Mouse (Mus musculus) hindbrain, embryonic 15.5 days (tissue): Measurements from ENCODE around the gene Gpr183. TPM values are rescaled to one million over a fixed set of nuclear protein-coding genes. Genes with fewer than 3 reads are reported as not detected.

Experiments used
- ATAC-seq: fragments of 200-750 bp; cut with Nextera tagmentation; 2 replicates; pipeline ENCODE4 v1.8.0; 2017; ENCODE audit warnings: low read depth, moderate number of reproducible peaks, moderate TSS enrichment; ENCODE audit not compliant: low FRiP score
- H3K27ac ChIP-seq: fragments of 300-500 bp; sonication (generic); replicated peaks from 2 replicates; pipeline ENCODE4 v1.5.1; 2015; ENCODE audit warnings: mild to moderate bottlenecking, inconsistent platforms
- H3K27me3 ChIP-seq: fragments of 300-500 bp; sonication (generic); 2 replicates; pipeline ENCODE4 v1.6.1; 2015; ENCODE audit warnings: control low read depth, inconsistent platforms
- H3K36me3 ChIP-seq: fragments of 300-500 bp; sonication (generic); 2 replicates; pipeline ENCODE4 v1.6.1; 2015; ENCODE audit warnings: control low read depth, inconsistent platforms
- H3K4me1 ChIP-seq: fragments of 300-500 bp; sonication (generic); replicated peaks from 2 replicates; pipeline ENCODE4 v1.6.1; 2015; ENCODE audit warnings: control low read depth, inconsistent platforms
- H3K4me2 ChIP-seq: fragments of 300-500 bp; sonication (generic); 2 replicates; pipeline ENCODE4 v1.6.1; 2015; ENCODE audit warnings: moderate library complexity, mild to moderate bottlenecking, inconsistent platforms
- H3K4me3 ChIP-seq: fragments of 300-500 bp; sonication (generic); 2 replicates; pipeline ENCODE4 v1.5.1; 2015; ENCODE audit warnings: mild to moderate bottlenecking, inconsistent platforms
- H3K9ac ChIP-seq: fragments of 300-500 bp; sonication (generic); 2 replicates; pipeline ENCODE4 v1.6.1; 2015; ENCODE audit warnings: inconsistent platforms
- H3K9me3 ChIP-seq: fragments of 300-500 bp; sonication (generic); 2 replicates; pipeline ENCODE4 v1.6.1; 2016; ENCODE audit warnings: control low read depth, inconsistent platforms
- WGBS: fragments of 180-500 bp; shearing (Covaris S2); methylation state at CpG from one replicate; pipeline ENCODE4 v1.1.7; 2015; 5-methylcytosine and 5-hydroxymethylcytosine counted together
- polyA plus RNA-seq: library from polyadenylated mRNA; unstranded; fragments of >200 nt; fragmentation: Nextera tagmentation; extraction: Ambion mirVana; gene quantifications from 2 replicates; pipeline ENCODE4 v1.2.1, GENCODE M21; 2015

The Gpr183 gene
- polyA plus RNA-seq, 1 experiment from 2014 or later: 0.73 TPM

DNA sequence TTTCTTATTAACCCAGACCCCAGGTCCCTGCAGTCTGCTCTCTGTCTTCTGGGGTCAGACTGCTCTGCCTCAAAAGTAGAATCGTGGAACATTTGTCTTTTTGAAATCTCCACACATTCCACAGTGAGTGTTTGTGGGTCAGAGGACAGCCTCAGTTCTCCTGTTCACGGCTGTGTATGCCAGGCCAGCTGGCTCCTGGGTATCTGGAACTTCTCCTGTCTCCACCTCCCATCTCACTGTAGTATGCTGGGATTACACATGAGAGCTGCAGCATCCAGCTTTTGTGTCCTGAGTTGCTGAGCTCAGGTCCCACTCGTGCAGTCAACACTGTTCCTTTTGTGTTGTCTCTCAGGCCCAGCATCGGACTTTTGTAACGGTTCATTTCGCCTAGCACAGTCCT, 40.1 kb downstream of the Gpr183 start:
- H3K9ac ChIP-seq: no peak overlapping the region
- no peaks in the 10 kb centered on the region for H3K4me1 ChIP-seq
- no peaks in the 10 kb centered on the region for H3K36me3 ChIP-seq
- no peaks in the 10 kb centered on the region for H3K9me3 ChIP-seq
- WGBS: 85% methylated on average over 6 of the region's 6 CpGs
- no peak for ATAC-seq
- no peak overlapping the region for H3K4me3 ChIP-seq
- H3K4me2 ChIP-seq: no peak overlapping the region
- no peak overlapping the region for H3K27ac ChIP-seq
- H3K27me3 ChIP-seq: no peaks in the 10 kb centered on the region

DNA sequence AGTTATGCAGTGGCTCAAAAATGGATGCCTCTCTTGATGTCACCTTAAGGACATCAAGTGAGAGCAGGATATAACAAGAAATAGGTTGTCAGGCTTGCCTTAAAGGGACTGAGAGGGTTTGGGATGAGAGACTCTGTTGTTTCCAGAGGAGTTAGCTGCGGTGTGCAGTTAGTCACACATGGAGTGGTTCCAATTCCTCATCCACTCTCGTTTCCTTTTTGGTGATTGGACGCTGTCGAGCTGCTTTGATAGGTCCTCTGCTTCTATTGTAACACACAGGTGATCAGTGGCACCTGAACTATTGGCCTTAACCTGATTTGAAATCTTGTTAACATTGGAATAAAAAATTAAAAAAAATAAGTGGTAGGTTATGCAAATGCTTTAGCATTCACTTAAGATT, 42.3 kb downstream of the Gpr183 start:
- Histone ChIP-seq H3K4me3 (no peak overlapping the region), H3K27ac (no peak overlapping the region), H3K4me1 (no peaks in the 10 kb centered on the region), H3K9me3 (no peaks in the 10 kb centered on the region), H3K27me3 (no peaks in the 10 kb centered on the region), H3K9ac (no peak overlapping the region), H3K36me3 (no peaks in the 10 kb centered on the region), H3K4me2 (no peak overlapping the region)
- no peak for ATAC-seq
- WGBS: 80% methylated on average over 4 of the region's 4 CpGs

DNA sequence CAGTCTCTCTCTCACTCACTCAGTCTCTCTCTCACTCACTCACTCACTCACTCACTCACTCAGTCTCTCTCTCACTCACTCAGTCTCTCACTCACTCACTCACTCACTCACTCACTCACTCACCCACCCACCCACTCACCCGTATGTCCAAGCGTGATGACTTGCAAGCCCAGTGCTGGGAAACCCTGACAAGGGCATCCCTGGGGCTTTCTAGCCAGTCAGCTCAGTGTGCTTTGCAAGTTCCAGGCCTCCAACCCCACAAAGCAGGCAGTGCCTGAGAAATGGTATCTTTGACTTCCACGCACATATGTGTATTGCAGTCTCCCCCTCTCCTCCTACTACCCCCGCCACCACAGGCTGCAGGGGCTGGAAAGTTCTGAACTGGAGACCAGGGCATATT, 43.0 kb downstream of the Gpr183 start:
- Histone ChIP-seq H3K4me3 (no peak overlapping the region), H3K4me2 (no peak overlapping the region), H3K9me3 (no peaks in the 10 kb centered on the region), H3K9ac (no peak overlapping the region), H3K27ac (no peak overlapping the region), H3K4me1 (no peaks in the 10 kb centered on the region), H3K27me3 (no peaks in the 10 kb centered on the region), H3K36me3 (peaks cover under 1% of the 10 kb centered on the region; the same call in 1 of the 2 replicates)
- no peak for ATAC-seq
- WGBS: 95% methylated on average over 4 of the region's 4 CpGs

- Histone ChIP-seq H3K4me2 (no peak overlapping the region), H3K27me3 (no peaks in the 10 kb centered on the region), H3K4me1 (no peaks in the 10 kb centered on the region), H3K9me3 (no peaks in the 10 kb centered on the region), H3K36me3 (peaks cover 5% of the 10 kb centered on the region; the same call in 1 of the 2 replicates), H3K4me3 (no peak overlapping the region), H3K27ac (no peak overlapping the region), H3K9ac (no peak overlapping the region)
- ATAC-seq: peak; percentile 43; the same call in 1 of the 2 replicates
- 82% methylated on average over 12 of the region's 12 CpGs for WGBS
Measured at GRCm38 (mm10) chr14:121920511-121921124, 44.4 kb downstream of the Gpr183 start.

GRCm38 (mm10) chr14:121919752-121920151, 45.2 kb downstream of the Gpr183 start:
- Histone ChIP-seq H3K4me3 (no peak overlapping the region), H3K4me2 (no peak overlapping the region), H3K9me3 (no peaks in the 10 kb centered on the region), H3K4me1 (no peaks in the 10 kb centered on the region), H3K36me3 (peaks cover 5% of the 10 kb centered on the region; the same call in 1 of the 2 replicates), H3K27ac (no peak overlapping the region), H3K9ac (no peak overlapping the region), H3K27me3 (no peaks in the 10 kb centered on the region)
- no peak for ATAC-seq
- 40% methylated on average over 3 of the region's 3 CpGs for WGBS

DNA sequence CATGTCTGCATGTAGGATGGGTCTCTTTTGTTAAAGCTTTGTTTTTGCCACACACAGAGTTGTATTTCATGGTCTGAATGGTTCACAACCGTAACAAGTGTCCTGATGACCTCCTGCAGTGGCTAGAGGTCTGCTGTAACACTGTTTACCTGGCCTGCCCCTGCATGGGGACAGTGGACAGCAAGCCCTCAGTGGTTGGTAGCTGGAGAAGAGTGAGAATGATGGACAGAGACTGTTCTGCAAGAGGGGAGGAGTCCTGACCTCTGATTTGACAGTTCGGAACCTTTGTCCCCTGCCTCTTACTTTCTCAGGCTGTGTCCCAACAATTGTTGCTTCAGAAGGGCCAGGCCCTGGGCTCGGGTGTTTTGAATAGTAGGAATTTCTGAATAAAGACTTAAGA, 46.7 kb downstream of the Gpr183 start:
- Histone ChIP-seq H3K27ac (no peak overlapping the region), H3K9me3 (no peaks in the 10 kb centered on the region), H3K9ac (no peak overlapping the region), H3K4me2 (no peak overlapping the region), H3K36me3 (peaks cover 7% of the 10 kb centered on the region), H3K27me3 (no peaks in the 10 kb centered on the region), H3K4me3 (no peak overlapping the region), H3K4me1 (no peaks in the 10 kb centered on the region)
- no peak for ATAC-seq
- WGBS: 60% methylated on average over 3 of the region's 3 CpGs

DNA sequence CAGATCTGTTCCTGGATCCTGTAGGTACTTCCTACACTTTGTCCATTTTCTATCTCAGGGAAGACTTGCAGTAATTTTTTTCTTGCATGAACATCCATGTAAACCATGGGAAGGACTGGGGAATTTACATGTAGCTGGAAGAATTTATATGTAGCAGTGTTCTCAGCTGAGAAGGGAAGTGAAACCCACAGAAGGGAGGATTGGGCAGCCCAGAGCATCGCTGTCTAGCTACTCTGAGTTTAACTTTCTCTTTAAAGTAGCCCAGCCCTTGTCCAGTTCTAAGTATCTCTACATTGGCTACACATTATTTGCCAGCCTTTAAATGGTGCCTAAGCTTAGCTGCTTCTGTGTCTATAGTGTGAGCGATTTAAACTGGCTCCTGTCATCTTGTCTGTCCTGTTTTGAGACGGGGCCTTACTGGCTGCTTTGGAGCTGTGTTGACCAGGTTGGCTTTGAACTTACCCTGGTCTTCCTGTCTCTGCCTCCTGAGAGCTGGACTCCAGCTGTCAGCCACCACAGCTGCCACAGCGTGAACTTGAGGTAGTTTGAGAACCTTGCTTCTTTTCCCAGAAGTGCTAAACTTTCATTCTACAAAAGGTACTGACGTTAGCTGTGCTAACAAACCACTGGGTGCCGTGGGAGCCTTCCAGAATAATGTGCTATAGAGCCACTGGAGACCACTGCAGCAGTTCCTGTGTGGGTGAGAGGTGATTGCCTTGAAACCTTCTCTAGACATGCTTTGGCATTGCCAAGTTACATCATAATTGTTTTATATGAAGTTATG, 48.5 kb downstream of the Gpr183 start:
- Histone ChIP-seq H3K27ac (no peak overlapping the region), H3K9ac (no peak overlapping the region), H3K27me3 (no peaks in the 10 kb centered on the region), H3K4me2 (no peak overlapping the region), H3K36me3 (peaks cover 8% of the 10 kb centered on the region), H3K9me3 (no peaks in the 10 kb centered on the region), H3K4me3 (no peak overlapping the region), H3K4me1 (no peaks in the 10 kb centered on the region)
- WGBS: 86% methylated on average over 6 of the region's 6 CpGs
- ATAC-seq: no peak

GRCm38 (mm10) chr14:121915621-121916020, 49.4 kb downstream of the Gpr183 start, which contains the start of gene Gpr18:
Gene Gpr18, minus strand, starts transcription at chr14:121915781.
- ATAC-seq: no peak
- Histone ChIP-seq H3K27me3 (no peaks in the 10 kb centered on the region), H3K4me2 (no peak within 1 kb of the TSS), H3K4me1 (no peaks in the 10 kb centered on the region), H3K4me3 (no peak within 1 kb of the TSS), H3K9me3 (no peaks in the 10 kb centered on the region), H3K9ac (no peak within 1 kb of the TSS), H3K36me3 (peaks cover 8% of the 10 kb centered on the region), H3K27ac (no peak within 1 kb of the TSS)
- 80% methylated on average over 8 of the region's 8 CpGs for WGBS

DNA sequence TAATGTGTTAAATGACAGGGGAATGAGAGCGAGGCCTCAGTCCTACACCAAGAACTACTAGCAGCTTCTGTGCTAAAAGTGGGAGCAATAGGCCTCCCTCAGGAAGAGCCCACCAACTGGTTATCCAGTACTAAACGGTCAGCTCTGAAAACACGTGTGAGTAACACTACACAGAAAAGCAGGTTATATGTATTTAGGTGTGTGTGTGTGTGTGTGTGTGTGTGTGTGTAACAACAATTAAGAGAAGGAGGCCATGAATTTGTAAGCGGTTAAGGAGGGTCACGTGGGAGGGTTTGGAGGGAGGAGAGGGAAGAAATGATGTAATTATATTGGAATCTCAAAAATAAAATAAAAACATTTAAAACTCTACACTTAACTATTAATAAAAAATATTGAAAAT, 49.9 kb downstream of the Gpr183 start:
- no peak for ATAC-seq
- H3K4me3 ChIP-seq: no peak overlapping the region
- no peaks in the 10 kb centered on the region for H3K27me3 ChIP-seq
- no peak overlapping the region for H3K27ac ChIP-seq
- H3K4me1 ChIP-seq: no peaks in the 10 kb centered on the region
- WGBS: 93% methylated on average over 5 of the region's 5 CpGs
- H3K36me3 ChIP-seq: peaks cover 9% of the 10 kb centered on the region
- no peak overlapping the region for H3K4me2 ChIP-seq
- no peak overlapping the region for H3K9ac ChIP-seq
- no peaks in the 10 kb centered on the region for H3K9me3 ChIP-seq

DNA sequence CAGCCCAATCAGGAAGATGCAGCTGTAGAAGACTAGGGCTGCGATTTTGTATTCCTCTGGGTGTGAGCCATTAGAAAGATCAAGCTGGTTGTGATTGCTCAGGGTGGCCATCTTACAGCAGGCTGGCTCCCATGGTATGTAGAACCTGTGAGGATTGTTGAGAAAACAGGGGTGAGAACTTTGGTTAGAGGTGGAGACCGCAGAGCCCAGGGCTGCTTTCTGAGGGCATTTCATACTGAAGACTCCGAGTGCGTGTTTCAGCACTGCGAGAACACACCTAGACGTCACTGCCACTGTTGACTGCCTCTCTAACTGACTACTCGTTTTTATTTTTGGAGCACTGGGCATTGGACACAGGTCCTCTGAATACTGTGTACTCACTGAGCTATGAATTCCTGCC, 52.5 kb downstream of the Gpr183 start:
- H3K4me2 ChIP-seq: no peak overlapping the region
- no peak for ATAC-seq
- no peak overlapping the region for H3K9ac ChIP-seq
- H3K36me3 ChIP-seq: peaks cover 29% of the 10 kb centered on the region
- WGBS: 95% methylated on average over 7 of the region's 7 CpGs
- no peaks in the 10 kb centered on the region for H3K27me3 ChIP-seq
- H3K27ac ChIP-seq: no peak overlapping the region
- no peaks in the 10 kb centered on the region for H3K4me1 ChIP-seq
- no peaks in the 10 kb centered on the region for H3K9me3 ChIP-seq
- no peak overlapping the region for H3K4me3 ChIP-seq

GRCm38 (mm10) chr14:121909868-121910267, 55.1 kb downstream of the Gpr183 start:
- H3K9me3 ChIP-seq: no peaks in the 10 kb centered on the region
- no peak overlapping the region for H3K27ac ChIP-seq
- peaks cover 41% of the 10 kb centered on the region for H3K36me3 ChIP-seq
- H3K27me3 ChIP-seq: no peaks in the 10 kb centered on the region
- no peaks in the 10 kb centered on the region for H3K4me1 ChIP-seq
- H3K9ac ChIP-seq: no peak overlapping the region
- H3K4me3 ChIP-seq: no peak overlapping the region
- 94% methylated on average over 6 of the region's 6 CpGs for WGBS
- no peak overlapping the region for H3K4me2 ChIP-seq
- no peak for ATAC-seq

- H3K27ac ChIP-seq: no peak overlapping the region
- no peak overlapping the region for H3K9ac ChIP-seq
- WGBS: 90% methylated on average over 11 of the region's 11 CpGs
- H3K9me3 ChIP-seq: no peaks in the 10 kb centered on the region
- H3K4me2 ChIP-seq: no peak overlapping the region
- ATAC-seq: no peak
- H3K27me3 ChIP-seq: no peaks in the 10 kb centered on the region
- peaks cover 38% of the 10 kb centered on the region for H3K36me3 ChIP-seq
- no peaks in the 10 kb centered on the region for H3K4me1 ChIP-seq
- H3K4me3 ChIP-seq: no peak overlapping the region
Measured at GRCm38 (mm10) chr14:121906992-121907681, 57.9 kb downstream of the Gpr183 start.
